Mouse (Mus musculus) effector memory CD4-positive, alpha-beta T cell, adult 7 months (primary cell): ENCODE measurements around the gene Phactr4. TPM values are rescaled to one million over a fixed set of nuclear protein-coding genes. Genes with fewer than 3 reads are reported as not detected.

Source experiments
- polyA plus RNA-seq: library from polyadenylated mRNA; unstranded; fragments of 100-300 nt; shearing (Covaris generic); gene quantifications from one replicate; pipeline ENCODE4 v1.2.1, GENCODE M21; 2017

Phactr4 gene
- 5.2 TPM for polyA plus RNA-seq

DNA sequence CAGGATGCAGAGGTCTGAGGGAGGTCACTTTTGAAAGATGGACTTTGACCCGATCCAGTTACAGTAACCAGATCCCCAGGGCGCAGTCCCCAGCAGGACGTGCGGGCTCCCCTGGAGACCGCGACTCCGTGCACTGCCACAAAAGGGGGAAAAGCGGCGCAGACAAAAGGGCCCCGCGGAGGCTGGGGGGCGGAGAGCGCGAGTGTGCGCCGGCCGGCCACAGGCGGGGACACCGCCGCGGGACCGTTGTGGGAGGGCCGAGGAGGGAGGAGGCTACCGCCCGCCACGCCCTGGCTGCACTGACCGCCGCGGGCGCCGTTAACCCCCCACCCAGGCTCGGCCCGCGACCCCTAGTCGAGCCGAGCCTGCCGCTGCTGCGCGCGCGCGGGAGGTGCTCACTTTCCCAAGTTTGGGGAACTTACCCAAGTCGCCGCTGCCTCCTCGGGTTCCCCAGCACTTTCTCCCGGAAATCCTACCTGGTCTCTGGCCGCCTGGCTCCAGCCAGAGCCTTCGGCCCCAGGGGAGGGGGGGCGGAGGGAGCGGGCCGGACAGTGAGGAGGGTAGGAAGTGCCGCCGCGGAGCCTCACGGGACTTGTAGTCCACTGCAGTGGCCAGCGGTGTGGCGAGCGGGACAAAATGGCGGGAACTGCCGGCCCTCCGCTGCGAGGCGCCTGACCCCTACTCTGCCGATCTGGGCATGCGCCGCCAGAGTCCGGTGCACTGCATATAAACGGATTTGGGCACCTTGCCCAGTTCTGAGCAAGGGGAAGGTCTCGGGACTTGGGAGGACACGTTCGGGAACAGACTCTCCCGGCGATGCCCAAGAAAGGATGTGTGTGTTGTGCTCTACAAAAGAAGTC, at the start of gene Phactr4:
Gene Phactr4, minus strand, starts transcription at position 567 of the 860 bp plus-strand sequence.

GRCm38 (mm10) chr4:132463430-132464254, 41.4 kb upstream of the Phactr4 start, which contains the start of gene Med18:
TSS of gene Med18 (minus strand) at chr4:132463921.

DNA sequence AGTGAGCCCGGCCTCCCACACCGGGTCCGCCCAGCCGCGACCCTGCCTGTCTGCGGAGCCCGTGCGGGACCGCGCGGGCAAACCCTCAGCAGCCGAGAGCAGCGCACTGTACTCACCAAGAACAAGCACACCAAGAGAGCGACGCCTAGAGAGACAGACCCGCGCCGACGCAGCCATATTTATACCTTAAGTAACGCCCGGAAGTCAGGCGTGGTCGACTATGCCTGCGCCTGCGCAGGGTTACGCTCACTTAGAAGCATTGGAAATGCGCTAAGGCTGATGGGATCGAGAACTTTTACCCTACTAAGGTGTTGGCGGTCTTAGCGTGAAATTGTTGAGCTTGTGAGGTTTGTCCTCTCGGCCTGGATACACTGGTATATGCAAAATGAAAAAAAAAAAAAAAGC, 68.8 kb downstream of the Phactr4 start, which contains the start of gene Rcc1:
Gene Rcc1, minus strand, starts transcription at position 125 of the 405 bp plus-strand sequence.

GRCm38 (mm10) chr4:132329115-132329834, 93.0 kb downstream of the Phactr4 start, which contains the start of gene Trnau1ap:
TSS of gene Trnau1ap (minus strand) at chr4:132329538.

Other genes with a start within 250 kb of the Phactr4 start
- 94.5 TPM for gene Ythdf2, start 210.2 kb downstream of the Phactr4 start, polyA plus RNA-seq
- gene Gmeb1, start 160.9 kb downstream of the Phactr4 start, polyA plus RNA-seq = 4.7 TPM
- gene Taf12, start 148.1 kb downstream of the Phactr4 start, polyA plus RNA-seq = 39.1 TPM
- not detected for gene Rab42, start 119.1 kb downstream of the Phactr4 start, polyA plus RNA-seq
- 60.5 TPM for gene Trnau1ap, start 93.0 kb downstream of the Phactr4 start, polyA plus RNA-seq
- 14.4 TPM for gene Rcc1, start 68.9 kb downstream of the Phactr4 start, polyA plus RNA-seq
- 7.7 TPM for gene Med18, start 41.4 kb upstream of the Phactr4 start, polyA plus RNA-seq
- gene Sesn2, start 88.0 kb upstream of the Phactr4 start, polyA plus RNA-seq = 15.2 TPM
- gene Atpif1, start 111.2 kb upstream of the Phactr4 start, polyA plus RNA-seq = 97.0 TPM
- gene Dnajc8, start 113.1 kb upstream of the Phactr4 start, polyA plus RNA-seq = 234 TPM
- not detected for gene Ptafr, start 141.6 kb upstream of the Phactr4 start, polyA plus RNA-seq
- 39.0 TPM for gene Eya3, start 216.5 kb upstream of the Phactr4 start, polyA plus RNA-seq